Mouse (Mus musculus): Measurements from ENCODE around the gene Tmem47. TPM values are rescaled to one million over a fixed set of nuclear protein-coding genes. Genes with fewer than 3 reads are reported as not detected.

Gene Tmem47
- 10 to 100 TPM; 17.6 to 22.1 TPM for total RNA-seq (2021)
- long read RNA-seq, experiment 1, full-length matches to known transcripts: 35 of 40 reads
- long read RNA-seq, experiment 1, partial matches to known transcripts: 1 of 40 reads
- long read RNA-seq, experiment 1, other reads (novel, unspliced or antisense): 4 of 40 reads
- long read RNA-seq, experiment 2, full-length matches to known transcripts: 21 of 21 reads
- long read RNA-seq, experiment 2, partial matches to known transcripts: 0 of 21 reads
- long read RNA-seq, experiment 2, other reads (novel, unspliced or antisense): 0 of 21 reads

DNA sequence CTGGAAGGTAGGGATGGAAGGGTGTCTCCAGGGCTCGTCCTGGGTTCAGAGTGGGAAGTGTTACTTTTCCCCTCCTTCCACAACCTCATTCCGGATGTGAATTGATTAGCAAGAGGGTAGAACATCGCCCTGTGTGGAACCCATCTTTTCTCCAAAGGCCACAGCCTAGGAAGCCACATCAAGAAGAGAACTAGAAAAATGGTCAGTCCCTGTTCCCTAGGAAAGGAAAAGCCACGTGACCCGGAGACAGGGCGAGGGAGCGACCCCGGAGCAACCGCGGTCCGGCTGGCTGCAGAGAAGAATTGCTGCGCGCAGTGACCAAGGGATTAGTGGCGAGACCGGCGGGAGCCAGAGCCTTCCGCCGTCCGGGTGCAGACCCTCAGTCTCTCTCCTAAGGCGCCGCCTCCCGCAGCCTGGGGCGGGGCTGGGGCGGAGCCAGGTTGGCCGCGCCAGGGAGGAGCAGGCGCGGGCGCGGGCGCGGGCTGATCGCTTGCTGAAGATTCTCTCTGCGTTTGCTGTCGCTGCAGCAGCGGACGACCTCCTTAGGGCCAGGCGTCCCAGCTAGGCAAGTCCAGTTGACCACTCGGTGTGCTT lies at the start of gene Tmem47:
TSS of gene Tmem47 (plus strand) at position 489 of the 594 bp plus-strand sequence.
- peak; percentile 79 for DNase-seq

- no peak for DNase-seq
These were observed 435 bp downstream of the Tmem47 start for GRCm38 (mm10) chrX:81070804-81071461.

GRCm38 (mm10) chrX:81071746-81072640 lies 1.5 kb downstream of the Tmem47 start:
- DNase-seq: peak; percentile 4

- DNase-seq: no peak
These were observed 2.2 kb downstream of the Tmem47 start for GRCm38 (mm10) chrX:81072651-81073050.

GRCm38 (mm10) chrX:81073834-81074233 lies 3.3 kb downstream of the Tmem47 start:
- no peak for DNase-seq

DNA sequence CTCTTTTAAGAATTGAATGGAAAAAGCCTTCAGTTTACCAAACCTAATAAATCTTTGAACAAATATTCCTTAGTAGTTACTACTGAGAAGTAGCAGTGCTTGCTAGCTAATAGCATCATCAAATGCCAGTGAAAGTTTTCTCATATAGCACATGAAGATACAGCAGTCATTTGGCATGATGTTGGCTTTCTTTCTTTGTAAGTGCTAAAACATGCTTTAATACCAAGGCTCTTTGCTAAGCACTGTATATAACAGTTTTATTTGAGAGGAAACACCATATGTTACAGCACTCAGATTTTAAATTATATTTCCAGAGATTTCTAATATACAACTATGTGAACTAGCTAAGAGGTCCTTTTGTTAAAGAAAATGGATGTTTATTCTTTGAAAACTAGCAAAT lies 8.0 kb downstream of the Tmem47 start:
- no peak for DNase-seq

DNA sequence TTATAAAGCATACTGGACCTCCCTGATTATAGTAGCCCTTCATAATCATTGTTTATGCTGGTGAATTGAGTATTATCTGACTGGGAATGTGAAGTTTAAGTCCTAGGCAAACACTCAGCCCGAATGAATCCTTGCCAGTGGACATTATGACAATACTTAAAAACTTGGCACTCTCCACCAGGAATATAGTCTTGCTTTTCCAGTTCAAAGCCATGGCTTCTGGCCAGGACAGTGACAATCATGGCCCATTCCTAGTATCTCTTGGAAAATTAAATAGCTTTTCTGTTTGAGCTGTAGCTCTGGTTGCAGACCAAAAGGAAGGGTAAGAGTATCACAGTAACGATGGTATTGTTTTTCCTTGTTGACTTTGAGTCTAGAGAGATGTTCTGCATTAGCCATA lies 10.5 kb downstream of the Tmem47 start:
- peak; percentile 29 for DNase-seq

DNA sequence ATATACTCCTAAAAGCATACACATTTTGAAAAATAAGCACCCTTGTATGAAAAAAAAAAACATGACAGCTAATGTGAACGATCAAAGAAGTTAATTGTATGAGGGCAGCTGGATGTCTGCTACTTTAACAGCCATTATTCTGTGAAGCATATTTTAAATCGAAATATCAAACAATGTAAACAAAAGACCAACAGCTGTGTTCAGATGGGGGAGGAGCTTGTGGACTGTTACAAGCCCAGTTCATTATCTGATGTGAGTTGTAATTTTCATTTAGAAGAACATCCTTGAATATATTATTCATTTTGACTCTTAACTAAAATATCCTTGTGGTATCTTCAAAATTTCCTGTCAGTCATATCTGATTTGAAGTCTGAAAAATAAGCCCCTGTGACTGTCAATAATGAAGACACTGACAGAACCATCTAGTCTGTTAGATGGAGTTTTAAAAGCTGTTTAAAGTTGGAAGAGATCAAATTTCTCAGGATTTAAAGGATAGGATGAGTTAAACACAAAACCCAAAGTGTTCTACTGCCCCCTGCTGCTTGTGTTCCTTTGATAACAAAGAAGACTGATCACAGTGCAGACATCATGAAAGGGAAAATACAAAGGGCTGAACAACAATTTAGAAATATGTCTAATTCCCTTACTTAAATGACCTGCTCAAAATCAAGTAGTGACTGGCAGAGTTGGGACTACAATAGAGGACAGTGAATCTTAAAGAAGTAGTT lies 14.7 kb downstream of the Tmem47 start:
- peak; percentile 70 for DNase-seq

GRCm38 (mm10) chrX:81147416-81147815 lies 76.9 kb downstream of the Tmem47 start:
- DNase-seq: no peak

Measured in adrenal gland, postnatal 10 days (tissue).